Mouse (Mus musculus): ENCODE results near the gene Slc2a9.
"Not testable (repeated sequence)": the region's sequence is repeated elsewhere in the genome, so short reads cannot be mapped to it uniquely, and the experiment has no call there.

Slc2a9 gene

DNA sequence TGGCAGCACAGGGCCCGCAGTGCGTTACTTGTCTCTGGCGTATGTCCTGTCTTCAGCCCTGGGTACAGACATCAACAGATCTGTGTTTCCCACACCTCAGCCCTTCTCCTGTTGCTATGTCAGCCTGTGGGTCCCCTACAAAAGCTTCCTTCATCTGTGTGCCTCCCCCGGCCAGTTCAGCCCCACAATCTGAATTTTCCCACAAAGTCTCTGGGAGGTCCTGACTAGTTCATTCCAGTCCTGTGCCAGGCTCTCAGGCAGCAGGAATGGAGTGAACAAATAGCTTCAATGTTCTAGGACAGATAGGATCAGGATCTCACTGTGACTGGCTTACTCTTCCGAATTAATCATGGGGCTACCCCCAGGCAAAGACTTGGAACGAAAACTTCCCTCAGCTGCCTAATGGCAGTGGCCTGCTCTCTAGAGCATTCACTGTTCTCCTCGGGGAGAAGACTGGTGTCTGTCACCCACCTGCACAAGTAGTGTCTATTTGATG, 3.6 kb downstream of the Slc2a9 start:
- no peak for DNase-seq

- DNase-seq, result peak; percentile 73 to 76
Observed at GRCm38 (mm10) chr5:38498479-38498878, 4.5 kb downstream of the Slc2a9 start.

- DNase-seq, result no peak
Observed at GRCm38 (mm10) chr5:38496491-38497057, 6.4 kb downstream of the Slc2a9 start.

DNA sequence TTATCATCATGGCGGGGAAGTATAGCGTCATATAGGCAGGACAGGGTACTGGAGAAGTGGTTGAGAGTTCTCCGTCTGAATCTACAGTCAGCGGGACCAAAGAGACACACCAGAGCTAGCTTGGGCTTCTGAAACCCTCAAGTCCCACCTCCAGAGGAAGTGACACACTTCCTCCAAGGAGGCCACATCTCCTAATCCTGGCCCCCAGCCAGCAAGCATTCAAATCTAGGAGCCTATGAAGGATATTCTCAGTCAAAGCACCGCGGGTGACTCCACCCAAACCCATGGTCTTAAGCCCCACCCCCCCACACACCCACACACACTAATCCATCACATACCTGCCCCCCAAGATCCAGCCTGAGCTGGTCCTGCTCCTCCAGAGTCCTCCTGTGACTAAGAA, 9.1 kb downstream of the Slc2a9 start:
- peak in 1 of 2 experiments; percentile 13 for DNase-seq

- no peak for DNase-seq
Observed at GRCm38 (mm10) chr5:38491763-38492162, 11.2 kb downstream of the Slc2a9 start.

- no peak for DNase-seq
Observed at GRCm38 (mm10) chr5:38489739-38490138, 13.2 kb downstream of the Slc2a9 start.

DNA sequence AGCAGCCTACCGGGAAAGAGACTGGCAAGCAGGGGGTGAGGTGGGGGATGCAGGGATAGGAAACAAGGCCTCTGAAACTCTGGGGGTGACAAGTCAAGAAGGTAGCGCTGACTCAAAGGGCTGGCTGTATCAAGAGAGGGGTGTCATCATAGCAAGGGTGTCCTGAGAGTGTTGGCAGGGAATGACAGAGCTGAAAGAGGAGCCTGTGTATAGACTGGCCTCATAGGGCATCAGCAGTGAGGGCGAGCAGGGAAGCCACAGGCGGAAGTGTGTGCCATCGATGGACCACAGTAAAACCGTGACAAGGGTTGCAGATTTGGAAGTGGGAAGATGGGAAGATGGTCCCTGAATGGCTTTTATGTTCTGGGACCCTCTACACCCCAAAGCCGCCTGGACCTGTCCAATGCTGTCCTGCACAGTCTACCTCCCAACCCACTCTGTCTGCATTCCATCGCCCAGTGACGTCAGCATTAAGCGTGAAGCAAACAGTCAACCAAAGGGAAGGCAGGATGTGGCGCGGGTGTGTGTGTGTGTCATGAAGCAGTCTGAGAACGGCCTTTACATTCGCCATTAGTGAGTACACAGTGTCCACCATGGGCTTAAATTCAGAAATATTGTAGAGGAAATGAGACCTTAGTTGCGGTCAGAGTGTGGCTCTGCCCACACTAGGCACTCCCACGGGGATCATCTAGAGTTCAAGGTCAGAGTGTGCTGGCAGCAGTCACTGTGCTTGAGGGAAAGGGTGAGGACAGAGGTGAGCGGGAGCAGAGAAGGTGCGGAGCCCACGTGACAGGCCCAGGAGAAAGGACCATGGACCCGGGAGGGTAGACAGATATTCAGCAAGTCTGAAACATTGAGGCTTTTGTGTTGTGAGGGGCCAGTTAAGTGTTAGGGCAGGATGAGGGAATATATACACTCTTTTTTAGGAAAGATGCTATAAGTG, 14.0 kb downstream of the Slc2a9 start:
- DNase-seq, result no peak

DNA sequence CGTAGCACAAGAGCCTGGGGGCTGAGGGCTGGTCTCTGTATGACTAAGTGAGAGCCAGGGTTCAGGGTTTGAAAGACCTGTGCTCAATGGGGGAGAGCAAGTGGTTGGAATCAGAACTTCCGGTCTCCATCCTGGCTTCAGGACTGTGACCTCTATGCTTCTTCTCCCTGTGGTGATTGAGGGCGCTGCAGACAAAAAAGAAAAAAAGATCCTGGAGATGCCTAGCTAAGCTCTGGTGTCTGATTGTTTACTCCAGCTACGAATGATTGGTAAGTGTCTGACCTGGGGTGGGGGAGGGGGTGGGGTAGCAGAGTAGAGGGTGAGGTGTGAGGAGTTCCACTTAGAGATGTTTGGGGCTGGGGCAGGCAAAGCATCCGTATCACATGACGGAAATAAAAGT, 14.9 kb downstream of the Slc2a9 start:
- no peak for DNase-seq

DNA sequence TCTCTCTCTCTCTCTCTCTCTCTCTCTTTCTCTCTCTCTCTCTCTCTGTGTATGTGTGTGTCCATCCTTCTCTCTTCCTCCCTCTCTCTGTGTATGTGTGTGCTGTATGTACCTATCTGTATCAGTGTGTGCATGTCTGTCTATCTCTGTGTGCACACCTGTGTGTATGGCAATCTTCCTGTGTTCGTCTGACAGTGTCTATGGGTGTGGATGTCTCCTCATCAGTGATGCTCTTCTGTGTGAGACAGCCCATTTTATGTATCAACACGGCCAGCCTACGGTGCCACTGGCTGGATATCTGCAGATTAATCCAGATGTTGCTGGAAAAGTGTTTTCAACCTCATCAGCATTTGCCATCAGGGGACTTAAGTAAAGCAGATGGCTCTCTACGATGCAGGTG, 15.7 kb downstream of the Slc2a9 start:
- DNase-seq, result no peak

DNA sequence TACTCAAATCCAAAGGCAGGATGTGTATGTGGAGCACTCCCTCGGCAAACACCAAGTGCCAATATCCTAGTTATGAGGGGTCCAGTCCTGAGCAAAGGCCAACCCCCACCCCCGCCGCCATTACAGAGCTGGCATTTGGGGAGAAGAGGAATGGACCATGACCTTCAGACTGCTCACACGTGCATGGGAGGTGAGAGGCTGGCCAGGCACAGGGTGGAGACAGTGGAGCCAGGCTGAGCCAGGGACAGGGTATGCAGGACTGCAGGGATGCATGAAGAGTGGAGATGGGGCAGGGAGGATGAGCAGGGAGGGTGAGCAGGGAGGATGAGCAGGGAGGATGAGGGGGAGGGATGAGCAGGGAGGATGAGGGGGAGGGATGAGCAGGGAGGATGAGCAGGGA, 17.0 kb downstream of the Slc2a9 start:
- DNase-seq, result no peak

DNA sequence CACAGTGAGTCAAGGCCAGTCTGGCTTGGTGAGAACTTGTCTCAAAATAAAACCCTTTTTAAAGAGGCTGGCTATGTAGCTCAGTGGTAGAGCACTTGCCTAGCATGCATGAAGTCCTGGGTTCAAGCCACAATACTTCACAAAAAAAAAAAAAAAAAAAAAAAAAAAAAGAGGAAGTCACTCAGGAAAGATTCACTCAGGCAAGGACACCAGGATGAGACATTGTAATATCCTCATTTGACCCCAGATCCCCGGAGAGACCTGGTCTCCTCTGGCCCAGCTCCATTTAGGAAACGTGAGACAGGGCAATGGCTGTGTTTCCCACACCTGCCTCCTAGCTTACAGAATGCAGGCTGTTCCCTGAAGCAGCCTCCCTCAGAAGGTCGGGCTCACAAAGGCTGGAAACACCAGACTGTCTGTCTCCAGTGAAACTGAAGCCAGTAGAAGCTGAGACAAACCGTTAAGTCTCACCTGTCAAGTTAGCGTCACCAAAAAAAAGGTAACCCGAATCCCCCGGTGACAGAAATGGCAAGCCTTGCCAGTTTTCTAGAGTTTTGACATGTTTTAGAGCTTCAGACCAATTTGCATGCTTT, 19.3 kb downstream of the Slc2a9 start:
- DNase-seq, result no peak

DNA sequence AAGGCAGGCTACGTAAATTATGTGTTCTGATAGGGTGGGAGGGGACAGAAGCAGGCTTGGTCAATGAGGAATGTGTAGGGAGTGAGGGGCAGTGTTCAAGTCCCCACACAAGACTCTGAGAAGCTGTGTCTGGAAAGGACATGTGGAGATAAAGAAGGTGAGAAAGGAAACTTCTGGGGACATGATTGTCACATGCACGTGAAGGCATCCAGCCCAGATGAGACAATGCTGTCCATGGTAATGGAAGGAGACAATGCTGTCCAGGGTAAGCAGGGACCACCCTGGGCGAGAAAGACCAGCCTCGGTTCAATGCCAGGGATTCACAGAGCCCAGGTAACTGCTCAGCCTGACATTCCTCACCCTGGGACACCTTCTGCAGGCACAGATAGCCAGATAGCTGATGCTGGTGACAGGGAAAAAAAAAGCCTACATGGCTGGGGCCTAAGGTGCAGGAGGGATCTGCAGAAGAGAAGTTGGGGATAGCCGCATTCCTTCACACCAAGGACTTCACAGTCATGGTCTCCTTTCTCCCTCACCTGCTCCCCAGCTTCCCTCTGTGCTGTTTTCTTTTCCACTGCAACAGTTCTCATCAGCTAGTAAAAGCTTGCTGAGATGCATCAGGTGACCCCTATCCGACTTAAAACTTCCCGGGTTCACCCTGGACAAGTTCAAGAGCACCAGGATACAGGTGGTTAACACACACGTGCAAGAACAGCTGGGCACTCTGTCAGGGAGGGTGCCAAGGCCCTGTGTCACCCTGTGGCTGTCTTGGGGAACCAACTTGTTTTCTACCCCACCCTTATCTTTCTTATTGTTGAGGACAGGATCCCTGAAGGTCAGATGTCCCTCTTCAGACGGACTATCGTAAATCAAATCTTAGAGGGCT, 21.9 kb downstream of the Slc2a9 start:
- DNase-seq, result no peak

GRCm38 (mm10) chr5:38479908-38480725, 22.8 kb downstream of the Slc2a9 start:
- peak; percentile 57 to 65 for DNase-seq

DNA sequence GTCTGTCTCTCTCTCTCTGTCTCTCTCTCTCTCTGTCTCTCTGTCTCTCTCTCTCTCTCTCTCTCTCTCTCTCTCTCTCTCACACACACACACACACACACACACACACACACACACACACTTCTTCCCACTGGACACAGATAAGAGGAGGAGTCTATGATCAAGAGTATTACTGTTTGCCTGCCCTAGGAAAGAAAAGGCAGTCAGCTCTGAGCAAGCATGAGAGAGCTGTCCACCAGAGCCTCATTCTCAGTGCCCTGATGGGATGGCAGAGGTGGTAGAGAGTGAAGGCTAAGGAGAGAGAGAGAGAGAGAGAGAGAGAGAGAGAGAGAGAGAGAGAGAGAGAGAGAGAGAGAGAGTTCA, 23.4 kb downstream of the Slc2a9 start:
- not testable (repeated sequence) for DNase-seq

DNA sequence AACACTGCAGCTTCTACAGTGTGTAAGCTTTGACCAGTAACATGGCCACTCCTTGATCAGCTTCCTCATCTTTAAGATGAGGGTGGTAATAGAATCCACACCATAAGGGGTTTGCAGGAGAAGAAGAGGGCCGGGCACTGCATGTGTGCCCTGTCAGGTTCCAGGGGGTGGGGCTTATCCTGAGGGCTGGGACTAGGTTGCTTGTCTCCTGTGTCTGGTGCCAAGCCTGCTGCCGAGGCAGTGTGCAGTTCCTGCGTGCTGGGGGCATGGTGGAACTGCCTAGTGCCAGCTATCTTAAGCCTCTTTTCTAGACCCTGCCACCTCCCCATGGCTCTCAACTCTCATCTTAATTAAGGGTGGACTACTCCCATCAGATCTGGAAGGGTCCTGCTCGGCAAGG, 23.9 kb downstream of the Slc2a9 start:
- DNase-seq, result peak; percentile 26 to 54

GRCm38 (mm10) chr5:38477731-38478445, 25.1 kb downstream of the Slc2a9 start:
- DNase-seq, result peak in 1 of 2 experiments; percentile 1

DNA sequence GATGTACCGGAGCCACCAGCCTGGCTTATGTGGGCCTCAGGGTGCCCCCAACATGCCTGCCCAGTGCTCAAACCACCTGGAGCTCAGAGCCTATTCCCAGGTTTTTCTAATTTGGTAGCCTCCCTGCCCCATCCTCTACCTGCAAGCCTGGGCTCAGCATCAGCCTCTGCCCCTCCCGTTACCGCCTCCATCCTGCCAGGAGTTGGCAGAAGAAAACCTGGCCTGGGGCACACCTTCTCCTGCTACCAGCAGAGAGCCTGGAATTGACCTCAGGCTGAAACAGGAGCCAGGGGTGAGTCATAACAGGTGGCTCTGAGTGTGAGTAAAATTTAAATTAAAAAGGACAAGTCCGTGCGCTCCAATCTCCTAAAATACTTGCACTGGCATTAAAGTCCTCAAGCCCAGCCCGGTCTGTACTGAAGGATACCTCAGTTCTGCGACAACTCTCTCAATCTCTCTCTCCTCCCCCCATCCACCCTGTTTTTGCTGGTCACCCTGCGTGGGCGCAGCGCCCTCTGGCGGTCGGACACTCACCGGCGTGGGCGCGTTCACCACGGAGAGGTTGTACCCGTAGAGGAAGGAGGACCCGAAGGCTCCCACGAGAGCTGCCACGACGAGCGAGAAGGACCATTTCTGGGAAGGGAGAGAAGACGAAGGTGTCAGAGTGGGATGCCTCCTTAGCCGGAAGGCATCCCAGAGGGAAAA, 25.9 kb downstream of the Slc2a9 start:
- peak; percentile 14 to 15 for DNase-seq

GRCm38 (mm10) chr5:38470881-38471280, 32.1 kb downstream of the Slc2a9 start:
- no peak for DNase-seq

GRCm38 (mm10) chr5:38469891-38470578, 32.9 kb downstream of the Slc2a9 start:
- peak; percentile 46 to 58 for DNase-seq
